Mouse (Mus musculus) lung, adult 2 months (tissue): Measurements from ENCODE around the gene Prdm2.

Experiments
- CTCF ChIP-seq: fragments of 200-500 bp; IDR thresholded peaks from 2 replicates; pipeline ENCODE4 v1.5.1; 2011; ENCODE audit warnings: mild to moderate bottlenecking, low read length, control low read depth; ENCODE audit not compliant: insufficient read depth
- POLR2A ChIP-seq: fragments of 200-500 bp; IDR thresholded peaks from 2 replicates; pipeline ENCODE4 v1.6.1; 2011; ENCODE audit warnings: low read depth, mild to moderate bottlenecking, control low read depth, low read length, borderline replicate concordance; ENCODE audit errors: extremely low read depth

GRCm38 (mm10) chr4:143190657-143191056 lies 22.1 kb downstream of the Prdm2 start:
- no peak for TF ChIP-seq POLR2A
- no peak for TF ChIP-seq CTCF
